Mouse (Mus musculus) intestine, postnatal 0 days (tissue): ENCODE results near the gene Hrk. TPM values are rescaled to one million over a fixed set of nuclear protein-coding genes. Genes with fewer than 3 reads are reported as not detected.

Experiments used
- ATAC-seq: fragments of 200-750 bp; cut with Nextera tagmentation; 2 replicates; pipeline ENCODE4 v1.8.0; 2017; ENCODE audit warnings: mild to moderate bottlenecking, moderate TSS enrichment, moderate library complexity
- H3K27ac ChIP-seq: fragments of 300-500 bp; sonication (generic); 2 replicates; pipeline ENCODE4 v1.5.1; 2014; ENCODE audit warnings: mild to moderate bottlenecking, low read depth, low read length, moderate library complexity
- H3K27me3 ChIP-seq: fragments of 300-500 bp; sonication (generic); replicated peaks from 2 replicates; pipeline ENCODE4 v1.6.1; 2014; ENCODE audit warnings: low read length, mixed read lengths; ENCODE audit not compliant: control insufficient read depth, insufficient read depth
- H3K36me3 ChIP-seq: fragments of 300-500 bp; sonication (generic); 2 replicates; pipeline ENCODE4 v1.6.1; 2014; ENCODE audit warnings: mild to moderate bottlenecking, moderate library complexity; ENCODE audit not compliant: control insufficient read depth, insufficient read depth
- H3K4me1 ChIP-seq: fragments of 300-500 bp; sonication (generic); replicated peaks from 2 replicates; pipeline ENCODE4 v1.6.1; 2014; ENCODE audit warnings: antibody characterized with exemption, low read length, mixed read lengths; ENCODE audit not compliant: control insufficient read depth, insufficient read depth
- H3K4me2 ChIP-seq: fragments of 300-500 bp; sonication (generic); replicated peaks from 2 replicates; pipeline ENCODE4 v1.6.1; 2014; ENCODE audit warnings: low read depth, mild to moderate bottlenecking, moderate library complexity
- H3K4me3 ChIP-seq: fragments of 300-500 bp; sonication (generic); 2 replicates; pipeline ENCODE4 v1.5.1; 2014; ENCODE audit warnings: low read depth, low read length
- H3K9ac ChIP-seq: fragments of 300-500 bp; sonication (generic); 2 replicates; pipeline ENCODE4 v1.6.1; 2014; ENCODE audit warnings: mild to moderate bottlenecking, low read depth, low read length
- H3K9me3 ChIP-seq: fragments of 300-500 bp; sonication (generic); 2 replicates; pipeline ENCODE4 v1.6.1; 2016; ENCODE audit warnings: mixed run types; ENCODE audit not compliant: control insufficient read depth
- CTCF ChIP-seq: sonication (generic); IDR thresholded peaks from 2 replicates; pipeline ENCODE4 v1.5.1; 2016; ENCODE audit warnings: low read depth, mild to moderate bottlenecking, control low read depth, antibody characterized with exemption, moderate library complexity
- WGBS: fragments of 180-500 bp; shearing (Covaris S2); extraction: QIAGEN DNeasy Blood & Tissue Kit; methylation state at CpG from one replicate; pipeline ENCODE4 v1.1.7; 2014; 5-methylcytosine and 5-hydroxymethylcytosine counted together
- polyA plus RNA-seq: library from polyadenylated mRNA; unstranded; fragments of >200 nt; fragmentation: Nextera tagmentation; extraction: Ambion mirVana; gene quantifications from 2 replicates; pipeline ENCODE4 v1.2.1, GENCODE M21; 2015

Hrk gene
- polyA plus RNA-seq, 1 experiment from 2014 or later = 0.08 TPM

DNA sequence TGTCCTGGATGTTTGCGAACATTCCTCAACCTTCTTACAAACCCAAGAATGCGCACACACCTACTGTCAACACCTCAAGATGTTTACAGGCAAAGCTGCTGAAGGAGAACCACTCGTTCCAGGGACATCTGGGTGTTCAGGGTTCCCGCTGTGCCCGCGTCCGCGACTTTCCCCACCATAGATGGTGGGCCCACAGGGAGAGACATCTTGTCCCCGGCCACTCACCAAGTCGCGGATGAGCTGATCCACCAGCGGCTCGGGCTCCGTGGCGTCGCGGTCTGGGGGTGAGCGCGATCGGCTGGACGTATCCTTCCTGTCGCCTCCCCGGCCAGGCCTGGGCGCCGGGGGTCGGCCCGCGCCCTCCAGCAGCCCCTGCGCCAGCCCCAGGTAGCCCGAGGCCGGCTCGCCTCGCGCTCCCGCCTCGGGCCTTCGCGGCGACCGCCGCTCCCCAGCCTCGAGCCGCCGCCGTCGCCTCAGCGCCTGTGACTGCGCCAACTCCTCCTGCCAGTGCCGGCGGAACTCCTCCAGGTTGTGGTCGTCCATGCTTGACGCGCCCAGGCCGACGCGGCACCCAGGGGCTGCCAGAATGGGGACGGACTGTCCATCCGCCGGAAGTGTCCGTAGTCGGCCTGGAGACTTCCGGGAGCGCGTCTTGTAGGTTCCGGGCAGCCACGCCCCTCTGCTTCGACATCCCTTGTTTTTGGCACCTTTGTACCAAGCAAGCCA, 9.4 kb upstream of the Hrk start, which contains the start of gene Fbxw8:
TSS of gene Fbxw8 (minus strand) at position 626 of the 726 bp plus-strand sequence.
- H3K4me2 ChIP-seq = peak within 1 kb of the TSS; percentile 80
- no peaks in the 10 kb centered on the region for H3K36me3 ChIP-seq
- H3K4me1 ChIP-seq = no peaks in the 10 kb centered on the region
- peak within 1 kb of the TSS; percentile 80 for H3K4me3 ChIP-seq
- H3K9me3 ChIP-seq = no peaks in the 10 kb centered on the region
- H3K9ac ChIP-seq = peak within 1 kb of the TSS; percentile 85
- under 1% methylated on average over 61 of the region's 67 CpGs for WGBS
- H3K27ac ChIP-seq = no peak within 1 kb of the TSS
- TF ChIP-seq CTCF = no peak
- no peaks in the 10 kb centered on the region for H3K27me3 ChIP-seq
- ATAC-seq = peak; percentile 87

DNA sequence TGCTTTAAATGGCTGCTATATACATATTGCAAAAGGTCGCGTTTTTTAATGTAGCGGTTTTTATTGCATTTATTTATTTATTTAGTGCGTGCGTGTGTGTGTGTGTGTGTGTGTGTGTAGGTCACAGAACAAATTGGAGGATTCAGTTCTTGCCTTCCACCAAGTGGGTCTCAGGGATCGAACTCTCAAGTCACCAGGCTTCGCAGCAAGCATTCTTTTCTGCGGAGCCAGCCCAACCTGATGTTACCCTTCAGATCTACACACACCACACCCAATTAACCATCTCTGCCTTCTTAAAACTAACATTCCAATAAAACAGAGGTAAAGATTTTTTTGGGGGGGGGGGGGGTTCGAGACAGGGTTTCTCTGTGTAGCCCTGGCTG, 8.9 kb upstream of the Hrk start:
- no peak for TF ChIP-seq CTCF
- WGBS = 15% methylated on average over 8 of the region's 9 CpGs
- Histone ChIP-seq H3K4me1 (no peaks in the 10 kb centered on the region), H3K27me3 (no peaks in the 10 kb centered on the region), H3K9me3 (no peaks in the 10 kb centered on the region), H3K9ac (0 out of 2 replicates have a peak overlapping the region, but pooled peaks have one; percentile 85), H3K4me3 (peak overlapping the region; percentile 80), H3K27ac (no peak overlapping the region), H3K4me2 (peak overlapping the region; percentile 80), H3K36me3 (no peaks in the 10 kb centered on the region)
- no peak for ATAC-seq

DNA sequence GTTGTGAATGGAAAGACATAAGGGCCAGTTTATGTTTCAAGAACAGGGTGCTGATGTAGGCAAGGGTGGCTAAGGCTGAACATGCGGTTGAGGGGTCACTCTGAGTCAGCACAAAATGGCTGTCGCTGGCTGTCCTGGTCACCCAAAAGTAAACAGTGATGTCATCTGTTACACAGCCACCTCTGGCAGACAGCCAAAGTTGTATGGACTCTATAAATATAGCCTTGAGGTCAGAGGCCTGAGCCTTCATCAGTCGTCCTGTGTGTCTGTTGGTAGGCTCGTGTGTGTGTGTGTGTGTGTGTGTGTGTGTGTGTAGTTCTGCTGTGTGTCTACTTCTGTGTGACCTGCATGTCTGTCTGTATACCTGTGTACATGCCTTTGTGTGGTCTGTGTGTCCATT, 7.5 kb upstream of the Hrk start:
- WGBS = 10% methylated on average over 4 of the region's 4 CpGs
- Histone ChIP-seq H3K9ac (no peak overlapping the region), H3K4me3 (no peak overlapping the region), H3K9me3 (no peaks in the 10 kb centered on the region), H3K27me3 (peaks cover 6% of the 10 kb centered on the region; the same call in 1 of the 2 replicates), H3K36me3 (no peaks in the 10 kb centered on the region), H3K4me2 (no peak overlapping the region), H3K27ac (no peak overlapping the region), H3K4me1 (no peaks in the 10 kb centered on the region)
- ATAC-seq = no peak
- TF ChIP-seq CTCF = no peak

DNA sequence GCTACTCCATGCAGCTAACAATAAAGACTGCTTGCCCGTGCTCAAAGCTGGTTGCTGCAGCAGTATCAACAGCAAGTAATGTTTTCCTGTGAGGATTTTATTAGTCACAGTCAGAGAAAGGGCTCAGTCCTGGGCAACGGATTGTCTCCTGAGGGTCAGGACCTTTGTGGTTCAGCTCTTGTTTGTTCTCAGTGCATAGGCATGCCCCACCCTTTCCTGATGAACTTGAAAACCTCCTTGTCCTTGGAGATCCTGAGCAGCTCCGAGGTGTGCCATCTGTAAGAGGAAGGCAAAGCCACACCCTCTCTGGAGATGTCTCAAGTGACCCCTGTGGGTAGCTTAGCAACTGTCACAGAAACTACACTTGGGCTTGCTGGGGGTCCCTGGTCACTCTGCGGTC, 3.8 kb upstream of the Hrk start:
- H3K27me3 ChIP-seq = peaks cover 21% of the 10 kb centered on the region
- H3K4me1 ChIP-seq = no peaks in the 10 kb centered on the region
- H3K36me3 ChIP-seq = no peaks in the 10 kb centered on the region
- no peak for TF ChIP-seq CTCF
- no peak overlapping the region for H3K9ac ChIP-seq
- H3K27ac ChIP-seq = no peak overlapping the region
- no peak overlapping the region for H3K4me3 ChIP-seq
- H3K4me2 ChIP-seq = no peak overlapping the region
- H3K9me3 ChIP-seq = no peaks in the 10 kb centered on the region
- 19% methylated on average over 4 of the region's 4 CpGs for WGBS
- ATAC-seq = no peak

DNA sequence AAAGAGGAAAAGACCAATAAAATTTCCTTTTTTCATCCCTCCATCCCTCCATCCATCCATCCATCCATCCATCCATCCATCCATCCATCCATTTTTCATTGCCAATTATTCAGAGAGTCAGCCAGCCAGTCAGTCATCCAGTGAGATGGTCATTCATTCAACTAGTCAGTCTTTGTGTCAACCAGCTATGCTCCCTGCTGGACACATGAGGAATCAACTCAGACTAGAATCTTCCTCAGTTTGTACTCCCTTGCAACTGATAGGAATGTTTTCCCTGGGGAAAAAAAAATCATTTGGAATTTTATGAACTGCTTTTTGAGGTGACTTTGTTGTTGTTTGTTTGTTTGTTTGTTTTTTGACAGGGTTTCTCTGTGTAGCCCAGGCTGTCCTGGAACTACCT, 1.0 kb downstream of the Hrk start:
- Histone ChIP-seq H3K27me3 (peaks cover 52% of the 10 kb centered on the region), H3K4me1 (no peaks in the 10 kb centered on the region), H3K36me3 (no peaks in the 10 kb centered on the region), H3K9ac (no peak overlapping the region), H3K27ac (no peak overlapping the region), H3K9me3 (no peaks in the 10 kb centered on the region), H3K4me3 (no peak overlapping the region), H3K4me2 (no peak overlapping the region)
- peak; percentile 50 for TF ChIP-seq CTCF
- ATAC-seq = no peak

DNA sequence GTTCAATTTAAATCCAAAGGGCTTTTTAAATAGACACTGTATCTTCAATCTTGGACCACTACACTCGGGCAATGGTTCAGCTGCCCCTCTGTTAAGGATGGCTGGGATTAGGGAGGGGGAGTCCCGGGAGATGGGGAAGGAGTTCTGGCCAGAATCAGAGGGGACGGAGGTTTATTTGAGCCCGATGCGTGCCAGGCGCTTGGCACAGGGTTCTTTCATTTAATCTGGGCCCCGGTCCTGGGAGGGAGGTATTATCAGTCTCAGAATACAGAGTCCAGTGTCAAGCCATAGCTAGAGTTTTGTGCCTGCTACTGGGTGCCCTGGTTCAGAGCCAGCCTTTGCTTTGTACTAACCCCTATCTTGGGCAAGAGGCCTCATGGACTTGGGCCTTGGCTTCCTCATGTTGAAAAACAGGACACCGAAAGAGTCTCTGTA, 3.1 kb downstream of the Hrk start:
- no peak overlapping the region for H3K4me2 ChIP-seq
- 70% methylated on average over 8 of the region's 8 CpGs for WGBS

More for the DNA sequence above, 3.1 kb downstream of the Hrk start:
- Histone ChIP-seq H3K9me3 (no peaks in the 10 kb centered on the region), H3K36me3 (no peaks in the 10 kb centered on the region), H3K9ac (no peak overlapping the region), H3K4me1 (0 out of 2 replicates have a peak, but pooled peaks cover 2% of the 10 kb centered on the region), H3K27me3 (peaks cover 62% of the 10 kb centered on the region), H3K27ac (no peak overlapping the region), H3K4me3 (no peak overlapping the region)
- no peak for TF ChIP-seq CTCF
- no peak for ATAC-seq
